Mouse (Mus musculus) embryonic fibroblast, embryonic 13.5 days (primary cell): ENCODE results near the gene Kif3a. TPM values are rescaled to one million over a fixed set of nuclear protein-coding genes. Genes with fewer than 3 reads are reported as not detected.

Experiments used
- H3K27ac ChIP-seq: 2 replicates; pipeline ENCODE4 v1.5.1; 2012; ENCODE audit warnings: low read length, control low read depth, inconsistent platforms; ENCODE audit not compliant: insufficient read depth
- H3K4me1 ChIP-seq: 2 replicates; pipeline ENCODE4 v1.6.1; 2011; ENCODE audit warnings: low read length; ENCODE audit not compliant: control insufficient read depth, insufficient read depth
- H3K4me3 ChIP-seq: 2 replicates; pipeline ENCODE4 v1.5.1; 2011; ENCODE audit warnings: mild to moderate bottlenecking, control low read depth, low read length; ENCODE audit not compliant: insufficient read depth
- CTCF ChIP-seq: IDR thresholded peaks from 2 replicates; pipeline ENCODE4 v1.5.1; 2011; ENCODE audit warnings: mild to moderate bottlenecking, control low read depth, low read length, moderate library complexity, borderline replicate concordance; ENCODE audit not compliant: insufficient read depth
- POLR2A ChIP-seq: IDR thresholded peaks from 2 replicates; pipeline ENCODE4 v1.6.1; 2011; ENCODE audit warnings: low read depth, mild to moderate bottlenecking, control low read depth, low read length, moderate library complexity
- polyA plus RNA-seq: library from polyadenylated mRNA; stranded (reverse); fragments of >200 nt; gene quantifications from 2 replicates; pipeline ENCODE4 v1.2.4, GENCODE M21; 2011; ENCODE audit warnings: low read depth; ENCODE audit not compliant: missing spikeins, insufficient read length

The Kif3a gene
- polyA plus RNA-seq, 1 experiment: 27.3 TPM

GRCm38 (mm10) chr11:53615172-53615571 is 48.0 kb downstream of the Kif3a start:
- TF ChIP-seq CTCF (no peak), POLR2A (no peak)
- no peak overlapping the region for H3K27ac ChIP-seq
- H3K4me1 ChIP-seq: no peaks in the 10 kb centered on the region
- no peak overlapping the region for H3K4me3 ChIP-seq

GRCm38 (mm10) chr11:53615575-53615974 is 48.4 kb downstream of the Kif3a start:
- H3K27ac ChIP-seq: no peak overlapping the region
- H3K4me1 ChIP-seq: no peaks in the 10 kb centered on the region
- TF ChIP-seq POLR2A (no peak), CTCF (no peak)
- H3K4me3 ChIP-seq: no peak overlapping the region

GRCm38 (mm10) chr11:53616748-53617558 is 49.8 kb downstream of the Kif3a start:
- Histone ChIP-seq H3K4me1 (no peaks in the 10 kb centered on the region), H3K27ac (no peak overlapping the region), H3K4me3 (no peak overlapping the region)
- TF ChIP-seq POLR2A: no peak
- TF ChIP-seq CTCF: no peak

- H3K27ac ChIP-seq: no peak overlapping the region
- H3K4me3 ChIP-seq: no peak overlapping the region
- no peaks in the 10 kb centered on the region for H3K4me1 ChIP-seq
- TF ChIP-seq CTCF: no peak
- no peak for TF ChIP-seq POLR2A
These were observed 50.5 kb downstream of the Kif3a start for GRCm38 (mm10) chr11:53617562-53618109.

- H3K4me1 ChIP-seq: no peaks in the 10 kb centered on the region
- no peak within 1 kb of the TSS for H3K27ac ChIP-seq
- no peak within 1 kb of the TSS for H3K4me3 ChIP-seq
- TF ChIP-seq CTCF (no peak), POLR2A (no peak)
These were observed 51.5 kb downstream of the Kif3a start, which contains the start of gene Il4 for GRCm38 (mm10) chr11:53618619-53619198. Gene Il4 (minus strand): TSS chr11:53618669.

GRCm38 (mm10) chr11:53619428-53619827 is 52.2 kb downstream of the Kif3a start:
- Histone ChIP-seq H3K27ac (no peak overlapping the region), H3K4me3 (no peak overlapping the region), H3K4me1 (no peaks in the 10 kb centered on the region)
- TF ChIP-seq CTCF: no peak
- no peak for TF ChIP-seq POLR2A

- Histone ChIP-seq H3K4me1 (no peaks in the 10 kb centered on the region), H3K4me3 (no peak overlapping the region), H3K27ac (no peak overlapping the region)
- TF ChIP-seq CTCF: no peak
- no peak for TF ChIP-seq POLR2A
These were observed 52.9 kb downstream of the Kif3a start for GRCm38 (mm10) chr11:53620094-53620493.

- H3K4me3 ChIP-seq: no peak overlapping the region
- no peak overlapping the region for H3K27ac ChIP-seq
- TF ChIP-seq CTCF: no peak
- no peak for TF ChIP-seq POLR2A
- H3K4me1 ChIP-seq: no peaks in the 10 kb centered on the region
These were observed 54.6 kb downstream of the Kif3a start for GRCm38 (mm10) chr11:53621582-53622439.

- H3K4me1 ChIP-seq: no peaks in the 10 kb centered on the region
- H3K27ac ChIP-seq: no peak overlapping the region
- no peak overlapping the region for H3K4me3 ChIP-seq
- TF ChIP-seq POLR2A (no peak), CTCF (no peak)
These were observed 55.2 kb downstream of the Kif3a start for GRCm38 (mm10) chr11:53622440-53622806.

GRCm38 (mm10) chr11:53623573-53623972 is 56.4 kb downstream of the Kif3a start:
- no peak overlapping the region for H3K4me3 ChIP-seq
- H3K4me1 ChIP-seq: no peaks in the 10 kb centered on the region
- no peak overlapping the region for H3K27ac ChIP-seq
- TF ChIP-seq CTCF (no peak), POLR2A (no peak)
